Mouse (Mus musculus) spleen, adult 18-20 months (tissue): ENCODE results near the gene Bend3.

Source experiments
- DNase-seq, 2 experiments: peaks; one replicate each; pipeline ENCODE4 v3.0.0; 2022; ENCODE audit warnings: mixed read lengths in 2 of 2

The Bend3 gene

GRCm38 (mm10) chr10:43478751-43479435 lies at the start of gene Bend3:
Bend3 (plus strand) TSS chr10:43478831.
- peak; percentile 33 to 55 for DNase-seq

GRCm38 (mm10) chr10:43430606-43431005 lies 48.0 kb upstream of the Bend3 start:
- DNase-seq, result no peak

GRCm38 (mm10) chr10:43434326-43434725 lies 44.3 kb upstream of the Bend3 start:
- no peak for DNase-seq

- no peak for DNase-seq
Observed at GRCm38 (mm10) chr10:43435757-43436156, 42.9 kb upstream of the Bend3 start.

GRCm38 (mm10) chr10:43439492-43439941 lies 39.1 kb upstream of the Bend3 start:
- DNase-seq, result no peak

GRCm38 (mm10) chr10:43440050-43440449 lies 38.6 kb upstream of the Bend3 start:
- DNase-seq, result no peak

GRCm38 (mm10) chr10:43440981-43441740 lies 37.5 kb upstream of the Bend3 start:
- DNase-seq, result no peak

GRCm38 (mm10) chr10:43448656-43449055 lies 30.0 kb upstream of the Bend3 start:
- DNase-seq, result no peak

GRCm38 (mm10) chr10:43451848-43452662 lies 26.6 kb upstream of the Bend3 start:
- DNase-seq, result peak; percentile 23 to 63

- no peak for DNase-seq
Observed at GRCm38 (mm10) chr10:43452663-43452996, 26.0 kb upstream of the Bend3 start.

- DNase-seq, result no peak
Observed at GRCm38 (mm10) chr10:43454219-43454618, 24.4 kb upstream of the Bend3 start.

- no peak for DNase-seq
Observed at GRCm38 (mm10) chr10:43454671-43455070, 24.0 kb upstream of the Bend3 start.

GRCm38 (mm10) chr10:43462821-43463220 lies 15.8 kb upstream of the Bend3 start:
- DNase-seq, result no peak

- no peak for DNase-seq
Observed at GRCm38 (mm10) chr10:43463227-43463626, 15.4 kb upstream of the Bend3 start.

GRCm38 (mm10) chr10:43466223-43466622 lies 12.4 kb upstream of the Bend3 start:
- DNase-seq, result no peak

GRCm38 (mm10) chr10:43467659-43468058 lies 11.0 kb upstream of the Bend3 start:
- DNase-seq, result peak in 1 of 2 experiments; percentile 18

GRCm38 (mm10) chr10:43468293-43468692 lies 10.3 kb upstream of the Bend3 start:
- DNase-seq, result no peak

- peak in 1 of 2 experiments; percentile 22 for DNase-seq
Observed at GRCm38 (mm10) chr10:43475376-43475775, 3.3 kb upstream of the Bend3 start.

- DNase-seq, result no peak
Observed at GRCm38 (mm10) chr10:43477459-43477858, 1.2 kb upstream of the Bend3 start.

GRCm38 (mm10) chr10:43477865-43478681 lies 558 bp upstream of the Bend3 start:
- peak; percentile 19 to 31 for DNase-seq

GRCm38 (mm10) chr10:43479436-43480157 lies 966 bp downstream of the Bend3 start:
- DNase-seq, result peak; percentile 82 to 86
